Mouse (Mus musculus): ENCODE measurements around the gene Gas8. TPM values are rescaled to one million over a fixed set of nuclear protein-coding genes. Genes with fewer than 3 reads are reported as not detected.
"Not testable (repeated sequence)": the region's sequence is repeated elsewhere in the genome, so short reads cannot be mapped to it uniquely, and the experiment has no call there.

Gene Gas8
- polyA plus RNA-seq, 1 experiment, result 2.1 TPM

DNA sequence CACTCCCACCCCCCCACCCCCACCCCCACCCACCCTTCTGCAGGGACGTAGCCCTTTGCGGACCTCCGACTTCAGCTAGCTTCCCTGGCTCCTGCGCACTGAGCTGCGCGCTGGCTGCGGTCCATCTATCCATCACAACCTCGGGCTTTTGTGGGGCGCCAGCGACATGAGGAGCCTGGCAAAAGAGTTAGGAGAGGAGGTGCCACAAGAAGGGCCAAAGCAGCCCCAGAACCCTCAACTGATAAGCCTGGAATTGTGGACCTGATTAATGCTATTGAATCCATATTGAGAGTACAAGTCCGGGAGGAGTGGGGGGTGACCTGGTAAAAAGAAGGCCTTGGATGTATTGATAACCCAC lies 3.1 kb upstream of the Gas8 start:
- WGBS, result 2% methylated on average over 11 of the region's 11 CpGs
- peaks cover 7% of the 10 kb centered on the region; the same call in 1 of the 2 replicates for H3K4me1 ChIP-seq (ENCODE audit: control insufficient read depth, insufficient read depth, insufficient read length, low read length)
- H3K27ac ChIP-seq (ENCODE audit: insufficient read depth, low read depth, low read length), result no peak overlapping the region
- H3K27me3 ChIP-seq (ENCODE audit: control insufficient read depth, insufficient read depth, low read length), result peaks cover 33% of the 10 kb centered on the region
- no peak for TF ChIP-seq CTCF (IDR thresholded peaks at IDR 0.05; ENCODE audit: extremely low read depth, insufficient read length, insufficient replicate concordance, low read depth, low read length)
- no peak overlapping the region for H3K4me3 ChIP-seq (ENCODE audit: low read depth, low read length)
- no peaks in the 10 kb centered on the region for H3K36me3 ChIP-seq (ENCODE audit: control insufficient read depth, insufficient read depth, low read length)

GRCm38 (mm10) chr8:123516596-123516995 lies 2.0 kb upstream of the Gas8 start:
- Histone ChIP-seq H3K4me3 (ENCODE audit: low read depth, low read length) (no peak overlapping the region), H3K36me3 (ENCODE audit: control insufficient read depth, insufficient read depth, low read length) (no peaks in the 10 kb centered on the region), H3K27me3 (ENCODE audit: control insufficient read depth, insufficient read depth, low read length) (peaks cover 33% of the 10 kb centered on the region), H3K27ac (ENCODE audit: insufficient read depth, low read depth, low read length) (no peak overlapping the region), H3K4me1 (ENCODE audit: control insufficient read depth, insufficient read depth, insufficient read length, low read length) (peaks cover 7% of the 10 kb centered on the region; the same call in 1 of the 2 replicates)
- TF ChIP-seq CTCF (IDR thresholded peaks at IDR 0.05; ENCODE audit: extremely low read depth, insufficient read length, insufficient replicate concordance, low read depth, low read length) (no peak), POLR2A (IDR thresholded peaks at IDR 0.05; ENCODE audit: low read depth, low read length) (no peak)
- WGBS, result 44% methylated on average over 2 of the region's 2 CpGs

- WGBS, result 26% methylated on average over 10 of the region's 10 CpGs
- peaks cover 7% of the 10 kb centered on the region; the same call in 1 of the 2 replicates for H3K4me1 ChIP-seq (ENCODE audit: control insufficient read depth, insufficient read depth, insufficient read length, low read length)
- H3K27me3 ChIP-seq (ENCODE audit: control insufficient read depth, insufficient read depth, low read length), result peaks cover 29% of the 10 kb centered on the region
- H3K27ac ChIP-seq (ENCODE audit: insufficient read depth, low read depth, low read length), result no peak overlapping the region
- H3K4me3 ChIP-seq (ENCODE audit: low read depth, low read length), result peak overlapping the region; percentile 90
- TF ChIP-seq CTCF (IDR thresholded peaks at IDR 0.05; ENCODE audit: extremely low read depth, insufficient read length, insufficient replicate concordance, low read depth, low read length), result no peak
- TF ChIP-seq POLR2A (IDR thresholded peaks at IDR 0.05; ENCODE audit: low read depth, low read length), result no peak
- peaks cover 3% of the 10 kb centered on the region; the same call in 1 of the 2 replicates for H3K36me3 ChIP-seq (ENCODE audit: control insufficient read depth, insufficient read depth, low read length)
Observed at GRCm38 (mm10) chr8:123518172-123518571, 462 bp upstream of the Gas8 start.

- not testable (repeated sequence) for H3K4me1 ChIP-seq (ENCODE audit: control insufficient read depth, insufficient read depth, insufficient read length, low read length); H3K27ac ChIP-seq (ENCODE audit: insufficient read depth, low read depth, low read length); H3K36me3 ChIP-seq (ENCODE audit: control insufficient read depth, insufficient read depth, low read length); H3K4me3 ChIP-seq (ENCODE audit: low read depth, low read length)
- peaks cover 11% of the 10 kb centered on the region for H3K27me3 ChIP-seq (ENCODE audit: control insufficient read depth, insufficient read depth, low read length)
- WGBS, result 92% methylated on average over 1 of the region's 1 CpGs
Observed at GRCm38 (mm10) chr8:123520048-123520447, 1.4 kb downstream of the Gas8 start.

GRCm38 (mm10) chr8:123527720-123528489 lies 9.3 kb downstream of the Gas8 start:
- Histone ChIP-seq H3K27me3 (ENCODE audit: control insufficient read depth, insufficient read depth, low read length) (no peaks in the 10 kb centered on the region), H3K36me3 (ENCODE audit: control insufficient read depth, insufficient read depth, low read length) (peaks cover 17% of the 10 kb centered on the region), H3K4me1 (ENCODE audit: control insufficient read depth, insufficient read depth, insufficient read length, low read length) (no peaks in the 10 kb centered on the region), H3K4me3 (ENCODE audit: low read depth, low read length) (no peak overlapping the region), H3K27ac (ENCODE audit: insufficient read depth, low read depth, low read length) (no peak overlapping the region)
- TF ChIP-seq POLR2A (IDR thresholded peaks at IDR 0.05; ENCODE audit: low read depth, low read length) (no peak), CTCF (IDR thresholded peaks at IDR 0.05; ENCODE audit: extremely low read depth, insufficient read length, insufficient replicate concordance, low read depth, low read length) (no peak)
- WGBS, result 88% methylated on average over 25 of the region's 25 CpGs

GRCm38 (mm10) chr8:123536242-123536989 lies 17.8 kb downstream of the Gas8 start:
- Histone ChIP-seq H3K4me1 (ENCODE audit: control insufficient read depth, insufficient read depth, insufficient read length, low read length) (no peaks in the 10 kb centered on the region), H3K27ac (ENCODE audit: insufficient read depth, low read depth, low read length) (no peak overlapping the region), H3K27me3 (ENCODE audit: control insufficient read depth, insufficient read depth, low read length) (no peaks in the 10 kb centered on the region; the same call in 1 of the 2 replicates), H3K36me3 (ENCODE audit: control insufficient read depth, insufficient read depth, low read length) (peaks cover 13% of the 10 kb centered on the region), H3K4me3 (ENCODE audit: low read depth, low read length) (no peak overlapping the region)
- WGBS, result 94% methylated on average over 9 of the region's 9 CpGs
- TF ChIP-seq CTCF (IDR thresholded peaks at IDR 0.05; ENCODE audit: extremely low read depth, insufficient read length, insufficient replicate concordance, low read depth, low read length) (no peak), POLR2A (IDR thresholded peaks at IDR 0.05; ENCODE audit: low read depth, low read length) (no peak)

DNA sequence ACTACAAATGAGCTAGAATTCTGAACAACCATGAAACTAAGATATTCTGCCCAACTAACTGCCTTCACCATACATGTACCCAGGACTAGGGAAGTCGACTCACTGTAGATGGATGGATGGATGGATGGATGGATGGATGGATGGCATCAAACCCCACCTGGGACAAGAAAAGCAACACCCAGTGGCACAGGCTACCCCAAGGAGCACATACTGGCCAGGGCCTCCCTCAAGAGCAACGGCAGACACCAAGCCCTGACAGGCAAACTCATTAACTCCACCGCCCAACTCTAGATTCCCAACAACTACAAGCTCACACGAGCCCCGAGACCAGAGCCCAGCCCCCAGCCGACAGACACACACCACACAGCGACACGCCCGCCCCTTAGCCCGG lies 18.4 kb downstream of the Gas8 start:
- no peak overlapping the region for H3K27ac ChIP-seq (ENCODE audit: insufficient read depth, low read depth, low read length)
- no peak for TF ChIP-seq CTCF (IDR thresholded peaks at IDR 0.05; ENCODE audit: extremely low read depth, insufficient read length, insufficient replicate concordance, low read depth, low read length)
- TF ChIP-seq POLR2A (IDR thresholded peaks at IDR 0.05; ENCODE audit: low read depth, low read length), result no peak
- no peak overlapping the region for H3K4me3 ChIP-seq (ENCODE audit: low read depth, low read length)
- no peaks in the 10 kb centered on the region for H3K4me1 ChIP-seq (ENCODE audit: control insufficient read depth, insufficient read depth, insufficient read length, low read length)
- WGBS, result 56% methylated on average over 10 of the region's 10 CpGs
- H3K36me3 ChIP-seq (ENCODE audit: control insufficient read depth, insufficient read depth, low read length), result peaks cover 12% of the 10 kb centered on the region
- no peaks in the 10 kb centered on the region; the same call in 1 of the 2 replicates for H3K27me3 ChIP-seq (ENCODE audit: control insufficient read depth, insufficient read depth, low read length)

- 76% methylated on average over 7 of the region's 14 CpGs for WGBS
- not testable (repeated sequence) for H3K27me3 ChIP-seq (ENCODE audit: control insufficient read depth, insufficient read depth, low read length); H3K27ac ChIP-seq (ENCODE audit: insufficient read depth, low read depth, low read length); H3K4me3 ChIP-seq (ENCODE audit: low read depth, low read length); H3K4me1 ChIP-seq (ENCODE audit: control insufficient read depth, insufficient read depth, insufficient read length, low read length)
- peaks cover 12% of the 10 kb centered on the region for H3K36me3 ChIP-seq (ENCODE audit: control insufficient read depth, insufficient read depth, low read length)
Observed at GRCm38 (mm10) chr8:123537641-123538040, 19.0 kb downstream of the Gas8 start.

- not testable (repeated sequence) for H3K27ac ChIP-seq (ENCODE audit: insufficient read depth, low read depth, low read length); H3K4me3 ChIP-seq (ENCODE audit: low read depth, low read length); H3K36me3 ChIP-seq (ENCODE audit: control insufficient read depth, insufficient read depth, low read length); H3K27me3 ChIP-seq (ENCODE audit: control insufficient read depth, insufficient read depth, low read length); H3K4me1 ChIP-seq (ENCODE audit: control insufficient read depth, insufficient read depth, insufficient read length, low read length)
- WGBS, result no CpG with 5 or more reads among the region's 45 CpGs
Observed at GRCm38 (mm10) chr8:123564221-123564620, 45.6 kb downstream of the Gas8 start.

DNA sequence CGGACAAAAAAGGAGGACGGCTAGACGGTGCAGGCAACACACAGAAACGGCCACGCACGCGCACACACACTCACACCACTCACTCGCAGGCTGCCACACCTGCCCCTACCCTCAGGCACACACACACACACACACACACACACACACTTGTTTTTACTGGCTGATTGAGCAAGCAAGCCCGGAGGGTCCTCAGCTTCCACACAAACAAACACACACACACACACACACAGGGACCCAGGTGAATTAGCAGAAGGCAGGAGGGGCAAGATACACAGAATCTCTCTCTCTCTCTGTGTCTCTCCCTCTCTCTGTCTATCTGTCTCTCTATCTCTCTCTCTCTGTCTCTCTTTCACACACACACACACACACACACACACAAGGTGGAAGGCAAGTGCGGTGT lies 56.8 kb downstream of the Gas8 start:
- not testable (repeated sequence) for H3K27me3 ChIP-seq (ENCODE audit: control insufficient read depth, insufficient read depth, low read length); H3K4me1 ChIP-seq (ENCODE audit: control insufficient read depth, insufficient read depth, insufficient read length, low read length); H3K4me3 ChIP-seq (ENCODE audit: low read depth, low read length); H3K27ac ChIP-seq (ENCODE audit: insufficient read depth, low read depth, low read length); H3K36me3 ChIP-seq (ENCODE audit: control insufficient read depth, insufficient read depth, low read length)
- 56% methylated on average over 2 of the region's 10 CpGs for WGBS

All from small intestine, adult 2 months (tissue).